Mouse (Mus musculus) heart, adult 2 months (tissue): ENCODE measurements around the gene Pde4d. TPM values are rescaled to one million over a fixed set of nuclear protein-coding genes. Genes with fewer than 3 reads are reported as not detected.

Experiments
- DNase-seq, 2 experiments: peaks; one replicate each; pipeline ENCODE4 v3.0.0; 2021
- H3K27ac ChIP-seq: fragments of 200-600 bp; 2 replicates; pipeline ENCODE4 v1.8.1; 2022
- H3K27me3 ChIP-seq: fragments of 200-500 bp; 2 replicates; pipeline ENCODE4 v1.6.1; 2012; ENCODE audit warnings: mild to moderate bottlenecking, low read length, inconsistent platforms, mixed read lengths; ENCODE audit not compliant: control insufficient read depth, insufficient read depth
- H3K36me3 ChIP-seq: fragments of 200-500 bp; 2 replicates; pipeline ENCODE4 v1.6.1; 2012; ENCODE audit warnings: low read length, inconsistent platforms; ENCODE audit not compliant: control insufficient read depth, insufficient read depth
- H3K4me1 ChIP-seq: fragments of 200-500 bp; 2 replicates; pipeline ENCODE4 v1.6.1; 2011; ENCODE audit warnings: low read length; ENCODE audit not compliant: control insufficient read depth, insufficient read depth
- H3K4me3 ChIP-seq: fragments of 200-600 bp; 2 replicates; pipeline ENCODE4 v1.8.1; 2022
- H3K79me2 ChIP-seq: fragments of 200-500 bp; replicated peaks from 2 replicates; pipeline ENCODE4 v1.6.1; 2012; ENCODE audit warnings: mild to moderate bottlenecking, inconsistent platforms, low read length, moderate library complexity, mixed read lengths; ENCODE audit not compliant: control insufficient read depth, insufficient read depth
- H3K9ac ChIP-seq: fragments of 200-500 bp; 2 replicates; pipeline ENCODE4 v1.6.1; 2012; ENCODE audit warnings: low read depth, mild to moderate bottlenecking, control low read depth, inconsistent platforms, low read length, mixed read lengths
- CTCF ChIP-seq: fragments of 200-600 bp; IDR thresholded peaks from 2 replicates; pipeline ENCODE4 v1.8.1; 2022; ENCODE audit warnings: antibody characterized with exemption, mild to moderate bottlenecking, moderate library complexity
- EP300 ChIP-seq: fragments of 200-500 bp; IDR thresholded peaks from 2 replicates; pipeline ENCODE4 v1.6.1; 2011; ENCODE audit warnings: low read depth, low read length, control low read depth; ENCODE audit not compliant: insufficient read depth
- POLR2A ChIP-seq: fragments of 200-500 bp; IDR thresholded peaks from 2 replicates; pipeline ENCODE4 v1.6.1; 2011; ENCODE audit warnings: mild to moderate bottlenecking, low read depth, low read length, control low read depth; ENCODE audit not compliant: insufficient read depth
- WGBS: fragments of 180-500 bp; shearing (Covaris S2); methylation state at CpG from one replicate; pipeline ENCODE4 v1.1.7; 2018; 5-methylcytosine and 5-hydroxymethylcytosine counted together
- intact Hi-C: fragments of 180-260 bp; cut with DNase I; formaldehyde crosslinking; loops from one replicate; pipeline ENCODE4 v1.15.1; 2025
- polyA plus RNA-seq: library from polyadenylated mRNA; depleted of rRNA; stranded (reverse); fragments of >200 nt; gene quantifications from 2 replicates; pipeline ENCODE4 v1.2.3, GENCODE M21; 2012
- total RNA-seq, 2 experiments: library from RNA; stranded (reverse); gene quantifications; 2 replicates each; pipeline ENCODE4 v1.2.3; 2021

Pde4d gene
- total and polyA plus RNA-seq, 3 experiments = 11.5 to 40.1 (median 38.1) TPM

DNA sequence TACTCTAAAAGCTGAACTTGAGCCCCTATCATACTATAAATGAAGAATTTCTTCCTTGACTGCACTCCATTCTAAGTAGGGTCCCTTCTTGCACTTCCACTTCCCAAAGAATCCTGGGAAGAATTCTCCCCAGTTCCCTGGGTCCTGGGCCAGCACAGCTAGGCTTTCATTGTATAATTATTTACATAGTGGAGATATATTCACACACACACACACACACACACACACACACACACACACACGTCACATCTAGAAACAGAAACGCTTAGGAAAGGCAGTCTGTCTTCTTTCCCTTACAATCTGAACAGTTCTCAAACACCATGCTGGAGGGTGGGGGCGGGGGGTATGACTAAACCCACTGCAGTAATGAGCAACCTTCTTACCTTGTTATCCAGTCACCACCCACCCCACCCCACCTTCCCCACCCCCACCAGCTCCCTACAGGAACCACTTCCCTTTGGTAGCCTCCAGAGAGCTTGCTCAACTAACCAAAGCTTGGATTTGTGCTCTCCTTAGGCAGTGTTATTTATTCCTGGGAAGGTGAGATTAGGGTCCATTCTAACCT is 868.8 kb downstream of the Pde4d start:
- H3K36me3 ChIP-seq = no peaks in the 10 kb centered on the region
- WGBS = 77% methylated on average over 3 of the region's 3 CpGs
- intact Hi-C loops = no loop called here
- H3K9ac ChIP-seq = no peak overlapping the region
- H3K4me3 ChIP-seq = no peak overlapping the region
- no peaks in the 10 kb centered on the region for H3K27me3 ChIP-seq
- H3K27ac ChIP-seq = no peak overlapping the region
- no peak for DNase-seq
- H3K79me2 ChIP-seq = no peaks in the 10 kb centered on the region
- H3K4me1 ChIP-seq = no peaks in the 10 kb centered on the region; the same call in 1 of the 2 replicates
- TF ChIP-seq EP300 (no peak), CTCF (no peak), POLR2A (no peak)

DNA sequence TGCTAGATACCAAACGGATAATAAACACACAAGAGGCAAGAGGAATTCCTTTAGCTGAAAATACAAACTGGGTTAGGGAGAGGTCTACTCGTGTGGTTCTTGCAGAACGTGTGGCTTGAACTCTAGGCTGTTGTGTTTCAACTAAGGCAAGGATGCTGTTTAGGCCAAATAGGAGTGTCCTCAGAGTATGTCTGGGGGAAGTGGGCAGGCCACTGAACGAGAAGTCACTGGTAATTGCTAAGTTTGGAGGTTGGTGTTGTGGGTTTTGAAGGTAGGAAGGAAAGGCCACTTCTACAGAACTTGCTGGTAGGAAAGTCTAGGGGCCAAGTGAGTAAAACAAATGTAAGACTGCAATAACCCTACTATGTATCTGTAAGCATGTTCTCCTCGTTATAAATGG is 876.3 kb downstream of the Pde4d start:
- TF ChIP-seq EP300 (no peak), CTCF (no peak), POLR2A (no peak)

DNA sequence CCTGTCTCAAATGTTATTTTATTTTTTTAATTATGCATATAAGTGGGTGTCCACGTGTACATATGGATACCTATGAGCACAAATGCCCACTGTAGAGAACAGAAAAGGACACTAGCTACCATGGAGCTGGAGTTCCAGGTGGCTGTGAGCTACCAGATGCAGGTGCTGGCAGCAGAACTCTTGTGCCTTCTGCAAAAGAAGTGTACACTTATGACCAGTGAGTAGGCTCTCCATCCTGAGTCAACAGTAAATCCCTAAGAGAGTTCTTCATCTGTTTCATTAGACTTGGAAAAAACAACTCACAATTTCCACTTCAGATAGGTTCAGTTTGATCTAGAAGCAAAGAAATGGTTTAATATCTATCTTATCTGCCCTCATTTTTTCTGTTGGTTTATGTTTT is 881.8 kb downstream of the Pde4d start:
- no peak overlapping the region for H3K4me3 ChIP-seq
- H3K27ac ChIP-seq = no peak overlapping the region
- H3K36me3 ChIP-seq = no peaks in the 10 kb centered on the region
- TF ChIP-seq EP300 (no peak), POLR2A (no peak), CTCF (no peak)
- no peak overlapping the region for H3K9ac ChIP-seq
- 65% methylated on average over 1 of the region's 1 CpGs for WGBS
- H3K79me2 ChIP-seq = no peaks in the 10 kb centered on the region
- no peak for DNase-seq
- intact Hi-C loops = no loop called here
- no peaks in the 10 kb centered on the region for H3K4me1 ChIP-seq
- H3K27me3 ChIP-seq = no peaks in the 10 kb centered on the region

More for the DNA sequence above, 876.3 kb downstream of the Pde4d start:
- H3K4me3 ChIP-seq = no peak overlapping the region
- WGBS = 71% methylated on average over 5 of the region's 5 CpGs
- no peaks in the 10 kb centered on the region for H3K27me3 ChIP-seq
- no peaks in the 10 kb centered on the region for H3K36me3 ChIP-seq
- no peak overlapping the region for H3K9ac ChIP-seq
- intact Hi-C loops = loop anchor here (5.0 kb wide), 1 partner anchor 89 kb away; no protein-coding TSS in a partner anchor
- H3K79me2 ChIP-seq = no peaks in the 10 kb centered on the region
- H3K27ac ChIP-seq = no peak overlapping the region
- H3K4me1 ChIP-seq = no peaks in the 10 kb centered on the region
- no peak for DNase-seq

DNA sequence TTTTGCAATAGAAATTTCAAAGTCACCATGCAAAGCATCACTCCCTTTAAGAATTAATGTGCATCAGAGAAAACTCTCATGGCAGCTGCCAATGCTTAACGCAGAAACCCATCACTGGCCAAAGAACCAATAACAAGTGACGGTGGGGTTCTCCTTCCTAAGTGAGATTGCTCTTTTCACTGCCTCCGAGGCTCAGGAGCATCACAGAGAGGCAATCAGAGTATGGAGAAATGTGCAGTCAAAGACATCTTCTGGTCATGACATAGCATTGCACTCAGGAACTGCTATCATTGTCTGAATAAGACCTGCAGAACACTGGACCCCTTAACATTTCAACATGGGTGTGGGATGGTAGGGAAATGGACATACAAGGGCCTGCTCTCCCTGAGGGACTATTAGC is 892.2 kb downstream of the Pde4d start:
- Histone ChIP-seq H3K27ac (no peak overlapping the region), H3K36me3 (no peaks in the 10 kb centered on the region), H3K27me3 (no peaks in the 10 kb centered on the region), H3K79me2 (no peaks in the 10 kb centered on the region), H3K9ac (no peak overlapping the region), H3K4me1 (no peaks in the 10 kb centered on the region), H3K4me3 (no peak overlapping the region)
- 51% methylated on average over 3 of the region's 3 CpGs for WGBS
- intact Hi-C loops = loop anchor here (2.0 to 10.0 kb wide), 3 partner anchors 113 to 393 kb away; no protein-coding TSS in a partner anchor
- no peak for DNase-seq
- TF ChIP-seq EP300 (no peak), POLR2A (no peak), CTCF (peak; percentile 37)

DNA sequence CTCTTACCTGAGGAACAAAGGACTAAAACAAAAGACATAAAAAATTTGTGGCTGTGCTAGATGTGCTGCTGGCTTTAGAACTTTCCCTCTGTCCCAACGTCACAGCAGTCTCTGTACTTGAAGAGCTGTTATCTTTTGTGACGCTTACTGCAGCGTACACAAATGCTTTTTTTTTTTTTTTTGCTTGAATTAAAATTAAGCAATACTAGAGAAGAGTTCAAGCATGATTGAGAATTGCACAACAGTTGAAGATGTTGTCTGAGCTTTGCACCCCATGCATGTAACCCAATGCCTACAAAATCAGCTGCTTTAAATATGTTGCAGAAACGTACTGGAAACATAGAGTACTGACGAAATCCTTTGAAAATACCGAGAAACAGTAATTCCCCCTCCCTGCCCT is 892.7 kb downstream of the Pde4d start:
- Histone ChIP-seq H3K27ac (no peak overlapping the region), H3K36me3 (no peaks in the 10 kb centered on the region), H3K79me2 (no peaks in the 10 kb centered on the region), H3K4me3 (no peak overlapping the region), H3K27me3 (no peaks in the 10 kb centered on the region), H3K9ac (no peak overlapping the region), H3K4me1 (no peaks in the 10 kb centered on the region)
- intact Hi-C loops = loop anchor here (2.0 to 10.0 kb wide), 3 partner anchors 114 to 392 kb away; no protein-coding TSS in a partner anchor
- no peak for DNase-seq
- 52% methylated on average over 6 of the region's 6 CpGs for WGBS
- TF ChIP-seq POLR2A = no peak
- TF ChIP-seq CTCF = no peak
- no peak for TF ChIP-seq EP300

DNA sequence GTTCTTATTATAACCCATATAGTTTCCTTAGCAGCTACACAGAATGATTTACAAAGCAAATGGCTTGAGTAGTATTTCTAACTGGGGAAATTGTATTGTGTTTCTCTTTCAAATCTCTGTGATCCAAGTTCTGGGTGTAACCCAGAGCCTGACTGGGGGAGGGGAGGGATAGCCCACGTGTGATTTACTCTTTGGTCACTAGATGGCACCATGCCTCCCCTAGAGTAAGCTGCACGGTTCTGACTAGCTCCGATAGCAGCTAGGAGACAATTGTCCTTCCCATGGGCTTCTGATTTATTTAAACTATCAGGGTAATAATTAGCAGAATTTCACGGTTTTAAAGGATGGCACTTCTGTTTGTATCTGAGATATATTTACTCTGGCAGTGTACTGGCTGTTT is 893.8 kb downstream of the Pde4d start:
- peak; percentile 95 for TF ChIP-seq CTCF
- peak; percentile 82 for TF ChIP-seq EP300
- no peak for TF ChIP-seq POLR2A
- Histone ChIP-seq H3K36me3 (no peaks in the 10 kb centered on the region), H3K4me3 (no peak overlapping the region), H3K79me2 (no peaks in the 10 kb centered on the region), H3K27me3 (no peaks in the 10 kb centered on the region), H3K27ac (no peak overlapping the region), H3K4me1 (no peaks in the 10 kb centered on the region), H3K9ac (no peak overlapping the region)
- intact Hi-C loops = loop anchor here (1.0 to 10.0 kb wide), 4 partner anchors 115 to 391 kb away; no protein-coding TSS in a partner anchor
- DNase-seq = peak; percentile 67 to 70
- 1% methylated on average over 4 of the region's 4 CpGs for WGBS
